ENCODE assay signal across 24 mouse cellular contexts in the genomic region with DNA sequence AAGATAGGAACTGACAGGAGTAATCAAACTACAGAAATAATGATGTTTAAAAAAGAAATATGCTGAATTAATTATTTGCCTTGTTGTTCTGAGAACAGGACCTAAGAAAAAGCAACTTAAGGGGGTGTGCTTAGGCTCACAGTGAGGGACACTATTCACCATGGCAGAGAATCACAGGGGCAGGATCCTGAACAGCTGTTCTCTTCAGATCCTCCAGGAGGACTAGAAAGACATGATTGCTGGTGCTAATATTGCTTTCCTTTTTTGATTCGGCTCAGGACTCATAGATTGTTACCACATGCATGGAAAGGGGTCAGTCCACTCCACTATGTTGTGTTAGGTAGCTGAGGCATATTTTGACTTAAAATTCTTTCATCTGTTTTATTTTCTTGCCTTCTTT.
DNase-seq lines count a peak whose midpoint lies in the region; ATAC-seq and TF ChIP-seq lines count a peak whose summit lies in the region.
"Had no signal": no experiment of that assay in that cellular context is flagged by ENCODE, and none has a peak within 500 bp of the region (broad histone marks: within the 10 kb centered on the region; RNA-seq: fewer than 3 reads in every experiment).

No protein-coding gene starts in this region.

- no peaks in the 10 kb centered on the region for H3K36me3 ChIP-seq in hindbrain, embryonic 11.5 days (ENCODE audit: control insufficient read depth, insufficient read depth, low read length)
- H3K36me3 ChIP-seq in hindbrain, embryonic 12.5 days: no peaks in the 10 kb centered on the region
- H3K36me3 ChIP-seq in forebrain, embryonic 13.5 days (ENCODE audit: poor library complexity, severe bottlenecking): no peaks in the 10 kb centered on the region
- H3K36me3 ChIP-seq in midbrain, postnatal 0 days (ENCODE audit: insufficient read depth, low read length): no peaks in the 10 kb centered on the region
- H3K36me3 ChIP-seq in liver, postnatal 0 days (replicated peaks; ENCODE audit: insufficient read depth, low read length): no peaks in the 10 kb centered on the region
- H3K36me3 ChIP-seq: heart, embryonic 12.5 days; limb, embryonic 15.5 days; liver, embryonic 15.5 days; neural tube, embryonic 13.5 days had no signal

- TF ChIP-seq EP300 in liver, postnatal 0 days (IDR thresholded peaks at IDR 0.05; ENCODE audit: low read depth): no peak

- peak; percentile 48; the same call in 1 of the 2 replicates for ATAC-seq in hindbrain, embryonic 11.5 days (ENCODE audit: low FRiP score)
- no peak for ATAC-seq in hindbrain, embryonic 12.5 days (ENCODE audit: low FRiP score)
- ATAC-seq in forebrain, embryonic 13.5 days: peak; percentile 58; the same call in 1 of the 2 replicates
- no peak for ATAC-seq in midbrain, postnatal 0 days (ENCODE audit: low FRiP score)
- ATAC-seq in megakaryocyte, adult 5-6 weeks (ENCODE audit: poor library complexity, severe bottlenecking): no peak
- no peak for ATAC-seq in liver, postnatal 0 days
- ATAC-seq: inflammation-experienced regulatory T-cells, adult 6 months; lung, postnatal 0 days had no signal

- TF ChIP-seq CTCF in midbrain, postnatal 0 days (IDR thresholded peaks at IDR 0.05): peak; percentile 41
- no peak for TF ChIP-seq CTCF in liver, postnatal 0 days (IDR thresholded peaks at IDR 0.05; ENCODE audit: low read depth)

- no peak overlapping the region for H3K27ac ChIP-seq in hindbrain, embryonic 11.5 days (ENCODE audit: low read depth, low read length)
- H3K27ac ChIP-seq in hindbrain, embryonic 12.5 days: no peak overlapping the region
- H3K27ac ChIP-seq in forebrain, embryonic 13.5 days: no peak overlapping the region
- H3K27ac ChIP-seq in midbrain, postnatal 0 days (ENCODE audit: low read depth, low read length): no peak overlapping the region
- no peak overlapping the region for H3K27ac ChIP-seq in liver, postnatal 0 days (ENCODE audit: low read depth)
- H3K27ac ChIP-seq: layer of hippocampus, adult 2 months; limb, embryonic 15.5 days; liver, embryonic 15.5 days; neural tube, embryonic 13.5 days had no signal

- no peaks in the 10 kb centered on the region for H3K4me1 ChIP-seq in hindbrain, embryonic 11.5 days (replicated peaks; ENCODE audit: control insufficient read depth, insufficient read depth, low read length)
- H3K4me1 ChIP-seq in hindbrain, embryonic 12.5 days: no peaks in the 10 kb centered on the region
- H3K4me1 ChIP-seq in forebrain, embryonic 13.5 days: no peaks in the 10 kb centered on the region
- H3K4me1 ChIP-seq in midbrain, postnatal 0 days (ENCODE audit: insufficient read depth, low read length): no peaks in the 10 kb centered on the region
- H3K4me1 ChIP-seq in liver, postnatal 0 days (ENCODE audit: insufficient read depth): no peaks in the 10 kb centered on the region
- H3K4me1 ChIP-seq: heart, embryonic 12.5 days; limb, embryonic 15.5 days; liver, embryonic 15.5 days; neural tube, embryonic 13.5 days had no signal

- WGBS in hindbrain, embryonic 11.5 days: 50% methylated on average over 1 of the region's 1 CpGs
- 22% methylated on average over 1 of the region's 1 CpGs for WGBS in hindbrain, embryonic 12.5 days
- 18% methylated on average over 1 of the region's 1 CpGs for WGBS in forebrain, embryonic 13.5 days
- 18% methylated on average over 1 of the region's 1 CpGs for WGBS in midbrain, postnatal 0 days
- WGBS in liver, postnatal 0 days (ENCODE audit: insufficient replicate concordance): 38% methylated on average over 1 of the region's 1 CpGs

- no peak overlapping the region for H3K9ac ChIP-seq in hindbrain, embryonic 11.5 days (ENCODE audit: low read depth, low read length)
- no peak overlapping the region for H3K9ac ChIP-seq in hindbrain, embryonic 12.5 days
- no peak overlapping the region for H3K9ac ChIP-seq in forebrain, embryonic 13.5 days
- H3K9ac ChIP-seq in midbrain, postnatal 0 days (replicated peaks; ENCODE audit: low read length, poor library complexity, severe bottlenecking): no peak overlapping the region
- no peak overlapping the region for H3K9ac ChIP-seq in liver, postnatal 0 days (replicated peaks)
- H3K9ac ChIP-seq: heart, embryonic 12.5 days; limb, embryonic 15.5 days; liver, embryonic 15.5 days; neural tube, embryonic 13.5 days had no signal

- DNase-seq in hindbrain, embryonic 11.5 days (ENCODE audit: low spot score): no peak
- peak; percentile 4 for DNase-seq in brain, adult 2 months (ENCODE audit: low read depth, low spot score)
- peak; percentile 8 for DNase-seq in midbrain, postnatal 0 days (ENCODE audit: low spot score)
- DNase-seq in liver, postnatal 0 days: no peak
- DNase-seq: adrenal gland, postnatal 36 days; B cell, adult 2 months; cerebellum, adult 8-10 months; heart, postnatal 36 days; kidney, adult 2 months; kidney, postnatal 14 days; layer of hippocampus, postnatal 36 days; right cerebral cortex, postnatal 25 days; thymus, adult 18-20 months; thymus, postnatal 4 days had no signal

- H3K4me2 ChIP-seq in hindbrain, embryonic 11.5 days (replicated peaks; ENCODE audit: low read depth, low read length): no peak overlapping the region
- H3K4me2 ChIP-seq in hindbrain, embryonic 12.5 days (replicated peaks): no peak overlapping the region
- H3K4me2 ChIP-seq in forebrain, embryonic 13.5 days: no peak overlapping the region
- no peak overlapping the region for H3K4me2 ChIP-seq in midbrain, postnatal 0 days (ENCODE audit: low read depth, low read length, poor library complexity, severe bottlenecking)
- no peak overlapping the region for H3K4me2 ChIP-seq in liver, postnatal 0 days (ENCODE audit: low read depth, low read length)
- H3K4me2 ChIP-seq: heart, embryonic 12.5 days; limb, embryonic 15.5 days; liver, embryonic 15.5 days; neural tube, embryonic 13.5 days had no signal

- no peak overlapping the region for H3K4me3 ChIP-seq in hindbrain, embryonic 11.5 days (ENCODE audit: low read depth, low read length)
- no peak overlapping the region for H3K4me3 ChIP-seq in hindbrain, embryonic 12.5 days
- no peak overlapping the region for H3K4me3 ChIP-seq in forebrain, embryonic 13.5 days
- no peak overlapping the region for H3K4me3 ChIP-seq in midbrain, postnatal 0 days (ENCODE audit: low read depth, low read length)
- no peak overlapping the region for H3K4me3 ChIP-seq in liver, postnatal 0 days (ENCODE audit: low read depth, low read length)
- H3K4me3 ChIP-seq: heart, embryonic 12.5 days; layer of hippocampus, adult 2 months; limb, embryonic 15.5 days; liver, embryonic 15.5 days; neural tube, embryonic 13.5 days had no signal

- H3K9me3 ChIP-seq in hindbrain, embryonic 11.5 days (ENCODE audit: control insufficient read depth, low read length): no peaks in the 10 kb centered on the region
- H3K9me3 ChIP-seq in hindbrain, embryonic 12.5 days (replicated peaks): no peaks in the 10 kb centered on the region
- H3K9me3 ChIP-seq in forebrain, embryonic 13.5 days (replicated peaks): no peaks in the 10 kb centered on the region
- H3K9me3 ChIP-seq in midbrain, postnatal 0 days (ENCODE audit: low read length): no peaks in the 10 kb centered on the region
- no peaks in the 10 kb centered on the region for H3K9me3 ChIP-seq in liver, postnatal 0 days (ENCODE audit: low read length)
- H3K9me3 ChIP-seq: heart, embryonic 12.5 days; limb, embryonic 15.5 days; liver, embryonic 15.5 days; neural tube, embryonic 13.5 days had no signal

- no peaks in the 10 kb centered on the region for H3K27me3 ChIP-seq in hindbrain, embryonic 11.5 days (ENCODE audit: control insufficient read depth, insufficient read depth, low read length)
- no peaks in the 10 kb centered on the region for H3K27me3 ChIP-seq in hindbrain, embryonic 12.5 days
- no peaks in the 10 kb centered on the region for H3K27me3 ChIP-seq in forebrain, embryonic 13.5 days
- no peaks in the 10 kb centered on the region for H3K27me3 ChIP-seq in midbrain, postnatal 0 days (ENCODE audit: insufficient read depth, low read length)
- no peaks in the 10 kb centered on the region for H3K27me3 ChIP-seq in liver, postnatal 0 days (ENCODE audit: insufficient read depth, low read length)
- H3K27me3 ChIP-seq: heart, embryonic 12.5 days; limb, embryonic 15.5 days; liver, embryonic 15.5 days; neural tube, embryonic 13.5 days had no signal

Comparison
In these comparisons a context has a peak if more than half of its experiments do, and no peak if none do; other contexts are left out.
1. ATAC-seq: peak in hindbrain, embryonic 11.5 days (single experiment) and forebrain, embryonic 13.5 days (single experiment); none in hindbrain, embryonic 12.5 days (single experiment), midbrain, postnatal 0 days (single experiment), megakaryocyte, adult 5-6 weeks (single experiment) and liver, postnatal 0 days (single experiment).
2. DNase-seq: peak in brain, adult 2 months (single experiment) and midbrain, postnatal 0 days (single experiment); none in hindbrain, embryonic 11.5 days (single experiment) and liver, postnatal 0 days (single experiment).